Mouse (Mus musculus): Measurements from ENCODE around the gene Fam234b. TPM values are rescaled to one million over a fixed set of nuclear protein-coding genes. Genes with fewer than 3 reads are reported as not detected.
A peak's percentile ranks its signal among the peaks of the same experiment; 100 is the strongest.

Gene Fam234b
- total RNA-seq, 2 experiments from 2014 or later = 51.1 to 66.3 TPM

- peak; percentile 57 for ATAC-seq (replicated peaks; ENCODE audit: low FRiP score, low TSS enrichment, poor library complexity, severe bottlenecking)
Observed at GRCm38 (mm10) chr6:135211169-135211568, 13.4 kb downstream of the Fam234b start.

GRCm38 (mm10) chr6:135212666-135213065, 14.9 kb downstream of the Fam234b start:
- no peak for ATAC-seq (replicated peaks; ENCODE audit: low FRiP score, low TSS enrichment, poor library complexity, severe bottlenecking)

GRCm38 (mm10) chr6:135218330-135218729, 20.6 kb downstream of the Fam234b start:
- ATAC-seq (replicated peaks; ENCODE audit: low FRiP score, low TSS enrichment, poor library complexity, severe bottlenecking) = no peak

GRCm38 (mm10) chr6:135219916-135220315, 22.1 kb downstream of the Fam234b start:
- ATAC-seq (replicated peaks; ENCODE audit: low FRiP score, low TSS enrichment, poor library complexity, severe bottlenecking) = no peak

- ATAC-seq (replicated peaks; ENCODE audit: low FRiP score, low TSS enrichment, poor library complexity, severe bottlenecking) = no peak
Observed at GRCm38 (mm10) chr6:135223786-135224416, 26.1 kb downstream of the Fam234b start.

- ATAC-seq (replicated peaks; ENCODE audit: low FRiP score, low TSS enrichment, poor library complexity, severe bottlenecking) = peak; percentile 23; the same call in 1 of the 2 replicates
Observed at GRCm38 (mm10) chr6:135228465-135228941, 30.7 kb downstream of the Fam234b start.

- no peak for ATAC-seq (replicated peaks; ENCODE audit: low FRiP score, low TSS enrichment, poor library complexity, severe bottlenecking)
Observed at GRCm38 (mm10) chr6:135230586-135230985, 32.8 kb downstream of the Fam234b start.

GRCm38 (mm10) chr6:135232443-135233182, 34.8 kb downstream of the Fam234b start:
- no peak for ATAC-seq (replicated peaks; ENCODE audit: low FRiP score, low TSS enrichment, poor library complexity, severe bottlenecking)

- ATAC-seq (replicated peaks; ENCODE audit: low FRiP score, low TSS enrichment, poor library complexity, severe bottlenecking) = no peak
Observed at GRCm38 (mm10) chr6:135235742-135236141, 38.0 kb downstream of the Fam234b start.

GRCm38 (mm10) chr6:135236576-135236975, 38.8 kb downstream of the Fam234b start:
- ATAC-seq (replicated peaks; ENCODE audit: low FRiP score, low TSS enrichment, poor library complexity, severe bottlenecking) = no peak; the same call in 1 of the 2 replicates

- ATAC-seq (replicated peaks; ENCODE audit: low FRiP score, low TSS enrichment, poor library complexity, severe bottlenecking) = no peak
Observed at GRCm38 (mm10) chr6:135237326-135237725, 39.5 kb downstream of the Fam234b start.

GRCm38 (mm10) chr6:135238211-135238610, 40.4 kb downstream of the Fam234b start:
- no peak for ATAC-seq (replicated peaks; ENCODE audit: low FRiP score, low TSS enrichment, poor library complexity, severe bottlenecking)

- ATAC-seq (replicated peaks; ENCODE audit: low FRiP score, low TSS enrichment, poor library complexity, severe bottlenecking) = no peak
Observed at GRCm38 (mm10) chr6:135240361-135240760, 42.6 kb downstream of the Fam234b start.

GRCm38 (mm10) chr6:135245586-135245985, 47.8 kb downstream of the Fam234b start:
- ATAC-seq (replicated peaks; ENCODE audit: low FRiP score, low TSS enrichment, poor library complexity, severe bottlenecking) = no peak

- ATAC-seq (replicated peaks; ENCODE audit: low FRiP score, low TSS enrichment, poor library complexity, severe bottlenecking) = no peak
Observed at GRCm38 (mm10) chr6:135247861-135248260, 50.1 kb downstream of the Fam234b start.

GRCm38 (mm10) chr6:135249846-135250531, 52.2 kb downstream of the Fam234b start:
- peak; percentile 58 for ATAC-seq (replicated peaks; ENCODE audit: low FRiP score, low TSS enrichment, poor library complexity, severe bottlenecking)

GRCm38 (mm10) chr6:135250926-135251699, 53.3 kb downstream of the Fam234b start:
- ATAC-seq (replicated peaks; ENCODE audit: low FRiP score, low TSS enrichment, poor library complexity, severe bottlenecking) = no peak

- no peak for ATAC-seq (replicated peaks; ENCODE audit: low FRiP score, low TSS enrichment, poor library complexity, severe bottlenecking)
Observed at GRCm38 (mm10) chr6:135251849-135252727, 54.3 kb downstream of the Fam234b start.

GRCm38 (mm10) chr6:135252728-135253077, 54.9 kb downstream of the Fam234b start:
- peak; percentile 71 for ATAC-seq (replicated peaks; ENCODE audit: low FRiP score, low TSS enrichment, poor library complexity, severe bottlenecking)

Measured in megakaryocyte-erythroid progenitor cell, adult 5-6 weeks (primary cell).